Mouse (Mus musculus): ENCODE results near the gene Agps. TPM values are rescaled to one million over a fixed set of nuclear protein-coding genes. Genes with fewer than 3 reads are reported as not detected.
"Not testable (repeated sequence)": the region's sequence is repeated elsewhere in the genome, so short reads cannot be mapped to it uniquely, and the experiment has no call there.

Gene Agps
- polyA plus RNA-seq, 3 experiments from 2014 or later: 17.6 to 25.3 (median 18.5) TPM

- no peak for ATAC-seq
These were observed 99.0 kb downstream of the Agps start for GRCm38 (mm10) chr2:75930941-75931340.

DNA sequence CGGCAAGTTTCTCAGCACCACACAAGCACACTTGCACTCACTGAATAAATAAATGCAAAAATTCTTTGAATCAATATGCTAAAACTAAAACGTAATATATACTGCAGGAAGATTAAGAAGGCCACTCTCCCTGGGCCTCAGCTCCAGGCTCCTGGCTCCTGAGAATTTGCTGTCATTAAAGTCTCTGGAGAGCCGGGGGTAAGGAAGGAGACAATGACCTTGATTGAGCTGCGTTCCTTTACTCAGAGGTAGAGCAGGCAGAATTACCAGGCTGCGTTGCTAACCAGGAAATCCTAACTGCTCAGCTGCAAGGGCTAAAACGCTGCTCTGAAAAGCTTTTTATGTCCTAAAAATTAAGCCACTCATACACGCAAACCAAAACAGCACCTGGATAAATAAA is 101.6 kb downstream of the Agps start:
- ATAC-seq: no peak

DNA sequence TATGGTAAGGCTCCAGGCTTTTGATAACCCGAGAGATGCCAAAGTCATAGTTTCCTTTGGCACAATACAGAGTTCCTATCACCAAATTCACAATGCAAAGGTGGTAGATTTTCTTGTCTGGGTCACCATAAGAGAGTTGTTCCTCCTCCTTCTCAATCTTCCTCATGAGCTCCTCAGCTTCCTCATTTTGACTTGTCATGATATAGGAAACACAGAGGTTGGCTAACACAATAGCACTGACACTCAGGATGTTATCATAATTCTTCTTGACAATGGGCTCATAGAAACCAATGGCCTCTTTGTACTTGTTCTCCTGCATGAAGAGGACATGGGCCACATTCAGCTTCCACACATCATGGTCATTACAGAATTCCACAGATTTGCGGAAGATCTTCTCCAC is 104.7 kb downstream of the Agps start:
- ATAC-seq: not testable (repeated sequence)

GRCm38 (mm10) chr2:75937520-75938116 is 105.6 kb downstream of the Agps start:
- ATAC-seq: not testable (repeated sequence)

DNA sequence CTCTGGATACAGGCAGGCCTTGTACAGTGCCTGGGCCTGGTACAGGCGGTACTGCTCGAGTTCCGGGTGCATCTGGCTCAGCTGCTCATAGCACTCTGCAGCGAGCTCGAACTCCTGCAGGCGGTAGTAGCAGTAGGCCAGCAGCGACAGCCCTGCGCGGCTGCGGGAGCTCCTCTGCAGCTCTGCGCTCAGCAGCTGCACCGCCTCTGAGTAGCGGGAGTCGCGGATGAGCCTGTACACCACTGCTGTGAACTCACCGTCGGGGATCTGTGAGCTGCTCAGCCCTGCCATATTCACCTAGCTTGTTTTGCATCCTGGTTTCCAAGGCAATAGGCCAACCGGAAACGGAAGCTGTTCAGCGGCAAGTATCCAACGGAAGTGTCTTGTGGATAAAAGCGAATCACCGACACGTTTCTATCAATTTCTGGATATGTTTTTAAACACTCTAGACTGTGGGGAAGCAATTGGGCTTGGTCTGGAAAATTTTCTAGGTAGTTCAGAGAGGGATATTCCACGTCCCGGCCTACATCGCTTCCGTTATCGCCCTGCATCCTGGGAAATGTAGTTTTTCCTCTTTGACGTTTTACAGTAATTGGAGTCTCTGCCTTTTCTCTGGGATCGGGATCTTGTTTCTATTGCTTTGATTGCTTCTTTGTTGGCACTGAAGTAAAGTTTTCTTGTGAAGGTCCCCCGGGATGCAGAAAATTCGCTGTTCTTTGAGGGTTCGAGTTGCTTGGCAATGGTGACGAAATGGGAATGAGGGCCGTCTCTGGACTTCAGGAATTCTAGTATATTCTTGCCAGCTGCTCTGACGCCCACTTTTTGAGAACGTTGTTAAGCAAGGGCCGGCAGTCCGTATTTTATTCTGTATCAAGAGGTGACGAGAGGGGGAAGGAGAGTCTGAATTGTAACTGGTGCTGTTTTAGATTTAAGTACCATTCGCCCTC is 106.4 kb downstream of the Agps start, which contains the start of gene Ttc30b:
TSS of gene Ttc30b (minus strand) at position 469 of the 947 bp plus-strand sequence.
- peak; percentile 99 for ATAC-seq

- ATAC-seq: no peak
These were observed 118.7 kb downstream of the Agps start for GRCm38 (mm10) chr2:75950685-75951084.

- no peak for ATAC-seq
These were observed 121.3 kb downstream of the Agps start for GRCm38 (mm10) chr2:75953320-75953719.

- no peak for ATAC-seq
These were observed 123.7 kb downstream of the Agps start for GRCm38 (mm10) chr2:75955709-75956108.

DNA sequence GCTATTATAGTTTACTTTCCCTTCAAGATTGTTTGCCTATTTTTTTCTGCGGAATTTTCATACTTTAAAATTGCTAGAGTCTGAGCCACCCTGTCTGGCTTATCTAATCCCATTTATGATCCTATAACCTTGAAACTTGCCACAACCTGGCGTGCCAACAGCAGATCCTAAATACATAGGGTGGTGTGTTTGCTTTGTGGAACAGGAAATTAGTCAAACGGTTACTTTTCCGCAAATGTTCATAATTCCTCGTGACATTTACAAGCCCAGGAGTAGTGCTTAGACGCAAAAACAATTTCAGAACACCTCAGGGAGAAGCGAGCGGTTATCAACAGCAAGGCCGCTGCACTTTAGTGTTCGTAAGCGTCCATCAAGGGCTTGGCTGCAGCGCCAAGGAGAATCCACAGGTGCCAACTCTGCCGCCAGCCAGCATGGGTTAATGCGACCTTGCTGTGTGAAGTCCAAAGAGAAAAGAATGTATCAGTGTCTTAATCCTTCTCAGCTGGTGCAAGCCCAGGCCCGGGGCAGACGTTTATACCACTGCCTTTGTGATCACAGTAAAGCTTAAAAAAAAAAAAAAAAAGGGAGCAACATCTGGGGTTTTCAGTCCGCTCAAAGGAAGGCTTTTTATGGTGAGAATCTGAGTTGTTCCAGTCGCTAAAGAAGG is 127.3 kb downstream of the Agps start:
- ATAC-seq: no peak

GRCm38 (mm10) chr2:75959850-75960365 is 127.9 kb downstream of the Agps start:
- ATAC-seq: no peak

- ATAC-seq: no peak
These were observed 128.7 kb downstream of the Agps start for GRCm38 (mm10) chr2:75960366-75961330.

- ATAC-seq: no peak
These were observed 131.3 kb downstream of the Agps start for GRCm38 (mm10) chr2:75963211-75963840.

DNA sequence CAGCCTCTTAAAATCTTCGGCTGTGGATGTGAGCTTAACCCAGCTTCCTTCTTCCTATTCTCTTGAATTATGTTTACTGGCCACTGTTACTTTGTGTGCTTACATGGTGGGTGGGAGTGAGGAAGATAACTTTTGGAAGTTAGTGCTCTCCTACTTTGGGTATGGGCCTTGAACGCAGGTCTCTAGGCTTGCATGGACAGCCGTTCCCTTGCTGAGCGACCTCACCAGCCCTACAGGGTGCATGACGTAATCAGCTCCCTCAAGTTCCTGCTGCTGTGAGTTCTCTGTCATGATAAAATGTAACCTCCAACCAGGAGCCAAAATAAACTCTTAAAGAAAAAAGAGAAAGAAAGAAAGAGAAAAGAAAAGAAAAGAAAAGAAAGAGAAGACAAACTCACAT is 132.1 kb downstream of the Agps start:
- no peak for ATAC-seq

- ATAC-seq: peak; percentile 59
These were observed 132.5 kb downstream of the Agps start for GRCm38 (mm10) chr2:75964512-75964911.

- peak; percentile 86 for ATAC-seq
These were observed 133.0 kb downstream of the Agps start for GRCm38 (mm10) chr2:75964972-75965371.

DNA sequence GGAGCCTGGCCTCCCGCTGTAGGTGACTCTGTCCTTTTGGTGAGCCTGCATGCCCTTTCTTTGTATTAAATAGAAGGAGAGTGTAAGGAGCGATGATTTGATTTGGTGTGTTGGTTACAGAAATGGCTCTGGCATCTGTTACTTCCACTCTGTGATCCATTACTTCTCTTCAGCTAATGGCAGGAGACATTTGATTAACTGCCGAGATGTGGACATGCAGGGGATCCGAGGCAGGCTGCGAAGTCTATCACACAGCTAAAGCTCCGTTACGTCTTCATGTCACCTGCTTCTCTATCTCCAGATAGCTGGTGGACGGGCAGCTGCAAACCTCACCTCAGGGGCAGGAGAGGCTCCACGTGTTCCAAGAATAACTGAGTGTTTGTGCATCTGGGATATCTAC is 142.2 kb downstream of the Agps start:
- ATAC-seq: no peak

DNA sequence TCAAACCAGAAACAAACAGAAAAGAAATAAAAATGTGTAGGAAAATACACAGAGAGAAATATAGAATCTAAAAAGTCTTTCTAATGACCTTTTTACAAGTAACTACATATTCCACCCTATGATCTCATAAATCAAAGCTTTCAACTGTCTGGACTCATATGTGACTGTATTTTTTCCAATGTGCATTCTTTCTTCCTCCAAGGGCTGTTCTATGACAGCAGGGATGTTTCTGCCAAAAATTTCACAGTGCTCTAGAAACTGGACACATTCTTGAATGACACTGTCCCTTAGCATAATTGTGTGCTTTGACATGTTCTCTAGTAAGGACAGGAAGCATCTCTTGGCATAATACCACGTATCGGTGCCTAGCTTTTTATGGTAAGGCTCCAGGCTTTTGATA is 144.1 kb downstream of the Agps start:
- not testable (repeated sequence) for ATAC-seq

DNA sequence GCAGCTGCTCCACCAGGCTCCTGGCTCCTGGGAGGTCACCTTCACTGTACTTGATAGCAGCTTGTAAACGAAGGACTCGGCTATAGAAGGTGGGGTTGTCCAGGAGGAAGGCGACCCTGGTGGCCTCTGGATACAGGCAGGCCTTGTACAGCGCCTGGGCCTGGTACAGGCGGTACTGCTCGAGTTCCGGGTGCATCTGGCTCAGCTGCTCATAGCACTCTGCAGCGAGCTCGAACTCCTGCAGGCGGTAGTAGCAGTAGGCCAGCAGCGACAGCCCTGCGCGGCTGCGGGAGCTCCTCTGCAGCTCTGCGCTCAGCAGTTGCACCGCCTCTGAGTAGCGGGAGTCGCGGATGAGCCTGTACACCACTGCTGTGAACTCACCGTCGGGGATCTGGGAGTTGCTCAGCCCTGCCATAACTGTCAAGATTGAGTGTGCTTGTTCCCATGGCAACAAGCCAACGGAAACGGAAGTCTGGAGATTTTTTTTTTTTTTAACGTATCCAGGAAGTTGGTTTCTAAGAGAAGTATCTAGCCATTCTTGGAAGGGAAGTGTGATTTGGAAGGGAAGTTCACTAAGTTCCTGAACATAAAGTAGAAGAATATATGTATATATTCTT is 145.9 kb downstream of the Agps start, which contains the start of gene Ttc30a2:
TSS of gene Ttc30a2 (minus strand) at position 419 of the 617 bp plus-strand sequence.
- not testable (repeated sequence) for ATAC-seq

Data from inflammation-experienced regulatory T-cells, adult 6 months (primary cell).